Mouse (Mus musculus) hindbrain, postnatal 0 days (tissue): ENCODE data around the gene Mbd6. TPM values are rescaled to one million over a fixed set of nuclear protein-coding genes. Genes with fewer than 3 reads are reported as not detected.
A peak's percentile ranks its signal among the peaks of the same experiment; 100 is the strongest.

Experiments
- ATAC-seq: fragments of 200-750 bp; cut with Nextera tagmentation; 2 replicates; pipeline ENCODE4 v1.8.0; 2017; ENCODE audit warnings: mild to moderate bottlenecking, moderate TSS enrichment, moderate library complexity
- DNase-seq: peaks from one replicate; pipeline ENCODE4 v3.0.0-alpha.2; 2015; ENCODE audit warnings: low spot score
- H3K27ac ChIP-seq: fragments of 300-500 bp; sonication (generic); 2 replicates; pipeline ENCODE4 v1.5.1; 2014; ENCODE audit warnings: mild to moderate bottlenecking
- H3K27me3 ChIP-seq: fragments of 300-500 bp; sonication (generic); 2 replicates; pipeline ENCODE4 v1.6.1; 2014; ENCODE audit warnings: low read length, mixed read lengths; ENCODE audit not compliant: insufficient read depth
- H3K36me3 ChIP-seq: fragments of 300-500 bp; sonication (generic); 2 replicates; pipeline ENCODE4 v1.6.1; 2014; ENCODE audit warnings: low read length, mixed read lengths; ENCODE audit not compliant: insufficient read depth
- H3K4me1 ChIP-seq: fragments of 300-500 bp; sonication (generic); 2 replicates; pipeline ENCODE4 v1.6.1; 2014; ENCODE audit warnings: antibody characterized with exemption, low read length, mixed read lengths; ENCODE audit not compliant: insufficient read depth
- H3K4me2 ChIP-seq: fragments of 300-500 bp; sonication (generic); 2 replicates; pipeline ENCODE4 v1.6.1; 2014; ENCODE audit warnings: low read depth, mild to moderate bottlenecking, low read length, moderate library complexity, mixed read lengths
- H3K4me3 ChIP-seq: fragments of 300-500 bp; sonication (generic); 2 replicates; pipeline ENCODE4 v1.5.1; 2014; ENCODE audit warnings: low read length
- H3K9ac ChIP-seq: fragments of 300-500 bp; sonication (generic); replicated peaks from 2 replicates; pipeline ENCODE4 v1.6.1; 2014; ENCODE audit warnings: mild to moderate bottlenecking, low read length, moderate library complexity, mixed read lengths
- H3K9me3 ChIP-seq: fragments of 300-500 bp; sonication (generic); 2 replicates; pipeline ENCODE4 v1.6.1; 2016; ENCODE audit warnings: low read length, mixed read lengths
- CTCF ChIP-seq: IDR thresholded peaks from 2 replicates; pipeline ENCODE4 v1.5.1; 2016; ENCODE audit warnings: antibody characterized with exemption, control low read depth, low read depth
- WGBS: fragments of 180-500 bp; shearing (Covaris S2); extraction: QIAGEN DNeasy Blood & Tissue Kit; methylation state at CpG from one replicate; pipeline ENCODE4 v1.1.7; 2014; 5-methylcytosine and 5-hydroxymethylcytosine counted together
- polyA plus RNA-seq: library from polyadenylated mRNA; unstranded; fragments of >200 nt; fragmentation: Nextera tagmentation; extraction: Ambion mirVana; gene quantifications from 2 replicates; pipeline ENCODE4 v1.2.1, GENCODE M21; 2015
- total RNA-seq: library from RNA; depleted of rRNA; stranded (reverse); fragments of >200 nt; gene quantifications from 2 replicates; pipeline ENCODE4 v1.2.3, GENCODE M21; 2014

The Mbd6 gene
- total and polyA plus RNA-seq, 2 experiments from 2014 or later = 8.1 to 11.5 TPM

DNA sequence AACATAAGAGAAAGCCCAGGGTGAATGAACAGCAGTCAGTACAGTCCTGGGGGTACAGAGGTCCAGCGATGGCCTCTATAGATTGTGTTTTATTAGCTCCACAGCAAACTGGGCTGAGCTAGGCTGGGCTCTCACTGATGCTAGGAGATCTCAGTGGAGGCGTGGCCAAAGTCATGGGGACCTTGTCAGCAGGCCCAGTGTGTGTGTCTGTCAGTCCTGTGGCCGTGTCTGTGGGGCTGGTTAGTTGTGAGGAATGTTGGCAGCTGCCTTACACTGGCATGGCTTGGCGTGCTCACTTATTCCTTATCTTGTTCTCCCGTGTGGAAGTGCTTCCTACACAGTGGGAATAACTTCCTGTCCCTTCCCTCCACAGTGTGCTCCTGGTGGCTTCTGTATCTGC is 20.4 kb downstream of the Mbd6 start:
- no peak overlapping the region for H3K4me2 ChIP-seq
- 68% methylated on average over 5 of the region's 5 CpGs for WGBS
- DNase-seq (no peak), ATAC-seq (no peak)
- H3K9ac ChIP-seq = 0 out of 2 replicates have a peak overlapping the region, but pooled peaks have one; percentile 30
- peaks cover 16% of the 10 kb centered on the region; the same call in 1 of the 2 replicates for H3K4me1 ChIP-seq
- peaks cover 30% of the 10 kb centered on the region; the same call in 1 of the 2 replicates for H3K36me3 ChIP-seq
- 0 out of 2 replicates have a peak overlapping the region, but pooled peaks have one; percentile 32 for H3K27ac ChIP-seq
- TF ChIP-seq CTCF = no peak
- H3K27me3 ChIP-seq = no peaks in the 10 kb centered on the region
- H3K9me3 ChIP-seq = no peaks in the 10 kb centered on the region
- no peak overlapping the region for H3K4me3 ChIP-seq

DNA sequence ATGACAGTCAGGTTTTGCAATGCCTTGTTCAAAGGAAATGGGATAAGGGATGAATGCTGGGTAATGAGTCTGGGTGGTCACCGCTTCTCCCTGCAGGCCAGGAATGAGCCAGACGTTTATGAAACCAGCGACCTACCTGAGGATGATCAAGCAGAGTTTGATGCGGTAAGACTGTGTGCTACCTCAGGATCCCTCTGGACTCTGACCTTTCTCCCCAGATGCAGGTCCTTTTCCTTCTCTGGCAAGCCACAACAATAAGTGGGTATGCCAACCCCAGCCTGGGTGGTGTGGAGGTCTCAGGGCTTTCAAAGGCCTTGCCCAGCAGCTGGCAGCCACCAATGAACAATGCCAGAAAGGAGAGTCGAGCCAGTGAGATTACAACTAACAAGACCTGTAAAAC is 21.5 kb downstream of the Mbd6 start:
- Histone ChIP-seq H3K27me3 (no peaks in the 10 kb centered on the region), H3K4me1 (peaks cover 16% of the 10 kb centered on the region; the same call in 1 of the 2 replicates), H3K36me3 (peaks cover 21% of the 10 kb centered on the region; the same call in 1 of the 2 replicates), H3K4me3 (peak overlapping the region; percentile 73), H3K9ac (peak overlapping the region; percentile 100), H3K4me2 (peak overlapping the region; percentile 94), H3K9me3 (no peaks in the 10 kb centered on the region), H3K27ac (peak overlapping the region; percentile 94; the same call in 1 of the 2 replicates)
- DNase-seq (no peak), ATAC-seq (no peak)
- WGBS = 69% methylated on average over 5 of the region's 5 CpGs
- no peak for TF ChIP-seq CTCF

DNA sequence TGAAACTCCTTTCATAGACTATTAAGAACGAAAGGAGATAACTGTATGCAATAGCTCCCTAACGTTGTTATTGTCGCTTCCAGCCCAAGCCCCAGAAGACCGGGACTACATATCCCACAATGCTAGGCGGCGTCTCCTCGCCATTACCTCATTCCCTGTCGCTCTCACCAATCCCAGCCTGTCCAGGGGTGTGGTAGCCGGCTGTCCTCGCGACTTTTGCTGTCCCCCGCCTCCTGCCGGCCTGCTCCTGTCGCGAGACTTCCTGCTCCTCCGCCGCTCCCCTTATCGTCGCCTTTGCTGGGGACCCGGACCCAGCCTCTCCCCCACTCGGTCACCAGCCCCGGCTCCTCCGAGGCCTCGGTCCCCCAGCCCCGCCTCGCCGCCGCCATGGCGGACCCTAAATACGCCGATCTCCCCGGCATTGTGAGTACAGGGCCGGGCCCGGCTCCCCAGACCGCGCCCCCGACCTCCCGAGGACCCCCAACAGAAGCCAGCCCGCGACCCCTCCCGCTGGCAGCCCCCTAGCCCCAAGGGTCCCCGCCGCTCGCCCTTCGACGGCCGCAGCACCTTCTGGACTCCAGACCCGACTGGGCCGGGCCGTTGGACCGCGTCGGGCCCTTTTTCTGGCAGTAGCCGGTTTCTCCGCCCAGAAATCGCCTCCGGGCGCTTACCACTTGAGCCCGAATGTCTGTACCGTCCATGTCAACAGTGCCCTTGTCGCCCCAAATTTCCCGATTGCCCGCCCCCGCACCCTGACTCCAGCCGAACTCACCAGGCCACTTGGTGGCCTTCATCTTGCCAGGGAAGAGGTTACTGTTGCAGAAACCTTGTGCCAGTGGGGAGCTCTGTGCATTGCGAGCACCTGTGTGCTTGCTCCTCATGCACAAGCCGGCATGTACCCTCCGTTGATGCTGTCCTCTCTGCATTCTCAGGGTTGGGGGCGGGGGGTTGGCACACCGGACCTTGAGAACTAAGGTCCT is 22.4 kb downstream of the Mbd6 start, which contains the start of gene Dctn2:
Dctn2 (plus strand) TSS at position 257 of the 980 bp plus-strand sequence.
- DNase-seq = peak; percentile 96
- Histone ChIP-seq H3K4me2 (peak within 1 kb of the TSS; percentile 94), H3K27ac (peak within 1 kb of the TSS; percentile 94), H3K9ac (peak within 1 kb of the TSS; percentile 100), H3K4me1 (peaks cover 21% of the 10 kb centered on the region; the same call in 1 of the 2 replicates), H3K27me3 (no peaks in the 10 kb centered on the region), H3K9me3 (no peaks in the 10 kb centered on the region), H3K4me3 (peak within 1 kb of the TSS; percentile 73), H3K36me3 (peaks cover 17% of the 10 kb centered on the region; the same call in 1 of the 2 replicates)
- ATAC-seq = peak; percentile 97
- TF ChIP-seq CTCF = peak; percentile 37
- WGBS = under 1% methylated on average over 65 of the region's 70 CpGs

DNA sequence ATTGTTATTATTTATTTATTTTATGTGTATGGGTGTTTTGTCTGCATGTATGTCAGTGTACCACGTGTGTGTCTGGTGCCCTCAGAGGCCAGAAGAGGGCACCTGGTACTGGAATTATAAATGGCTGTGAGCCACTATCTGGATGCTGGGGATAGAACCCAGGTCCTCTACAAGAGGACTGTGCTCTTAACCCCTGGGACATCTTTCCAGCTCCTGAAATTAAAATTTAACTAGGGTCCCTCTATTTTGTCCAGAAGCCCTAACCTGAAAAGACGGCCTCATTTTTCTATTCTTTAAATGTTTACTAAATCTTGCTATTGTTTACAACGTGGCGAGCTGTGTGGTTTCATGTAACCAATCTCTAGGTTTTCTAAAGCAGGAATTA is 23.1 kb downstream of the Mbd6 start:
- H3K36me3 ChIP-seq = peaks cover 12% of the 10 kb centered on the region; the same call in 1 of the 2 replicates
- no peaks in the 10 kb centered on the region for H3K9me3 ChIP-seq
- peak overlapping the region; percentile 100; the same call in 1 of the 2 replicates for H3K9ac ChIP-seq
- H3K4me1 ChIP-seq = peaks cover 21% of the 10 kb centered on the region; the same call in 1 of the 2 replicates
- H3K4me3 ChIP-seq = peak overlapping the region; percentile 73
- WGBS = 30% methylated on average over 4 of the region's 4 CpGs
- no peaks in the 10 kb centered on the region for H3K27me3 ChIP-seq
- 0 out of 2 replicates have a peak, but pooled peaks have one; percentile 22 for ATAC-seq
- TF ChIP-seq CTCF = peak; percentile 17; the same call in 1 of the 2 replicates
- peak; percentile 31 for DNase-seq
- peak overlapping the region; percentile 94 for H3K4me2 ChIP-seq
- peak overlapping the region; percentile 94 for H3K27ac ChIP-seq

DNA sequence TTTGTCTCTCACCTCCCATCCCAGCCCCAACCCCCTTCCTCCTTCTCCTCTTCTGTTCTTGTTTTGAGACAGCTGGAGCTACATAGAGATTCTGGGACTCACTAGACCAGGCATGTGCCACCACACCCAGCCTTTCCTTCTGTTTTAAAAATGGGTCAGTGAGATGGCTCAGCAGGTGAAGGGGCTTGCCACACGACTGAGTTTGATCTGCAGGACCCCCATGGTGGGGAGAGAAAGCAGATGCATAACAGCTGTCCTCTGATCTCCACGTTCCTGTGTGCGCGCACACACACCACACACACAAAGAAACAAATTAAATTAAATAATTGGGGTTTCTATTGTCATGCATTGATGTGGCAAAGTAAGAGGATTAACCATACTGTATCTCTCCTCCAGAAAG is 23.8 kb downstream of the Mbd6 start:
- 67% methylated on average over 4 of the region's 4 CpGs for WGBS
- no peak for TF ChIP-seq CTCF
- Histone ChIP-seq H3K27me3 (no peaks in the 10 kb centered on the region), H3K27ac (no peak overlapping the region), H3K9ac (no peak overlapping the region), H3K4me1 (peaks cover 21% of the 10 kb centered on the region; the same call in 1 of the 2 replicates), H3K36me3 (peaks cover 9% of the 10 kb centered on the region; the same call in 1 of the 2 replicates), H3K9me3 (no peaks in the 10 kb centered on the region), H3K4me3 (no peak overlapping the region), H3K4me2 (no peak overlapping the region)
- DNase-seq (no peak), ATAC-seq (no peak)

DNA sequence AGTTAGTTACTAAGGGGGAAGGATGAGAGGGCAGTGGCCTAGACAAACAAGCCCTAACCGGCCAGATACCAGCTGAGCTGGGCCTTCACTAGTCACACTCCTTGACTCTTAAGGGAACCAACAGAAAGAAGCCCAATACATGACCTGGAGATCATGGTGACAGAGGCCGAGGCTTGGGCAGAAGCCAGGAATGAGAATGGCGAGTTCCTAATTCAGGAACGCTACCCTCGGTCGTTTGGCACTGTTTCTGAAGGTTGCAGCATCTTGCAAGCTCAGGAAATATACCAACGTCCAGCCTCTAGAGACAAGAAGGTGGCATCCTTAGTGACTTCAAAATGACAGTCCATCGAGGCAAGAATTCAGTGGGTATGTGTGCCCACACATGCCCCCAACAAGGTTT is 24.5 kb downstream of the Mbd6 start:
- H3K27ac ChIP-seq = no peak overlapping the region
- H3K9ac ChIP-seq = no peak overlapping the region
- ATAC-seq = no peak
- no peak for DNase-seq
- no peak for TF ChIP-seq CTCF
- peaks cover 23% of the 10 kb centered on the region; the same call in 1 of the 2 replicates for H3K4me1 ChIP-seq
- H3K9me3 ChIP-seq = no peaks in the 10 kb centered on the region
- no peak overlapping the region for H3K4me2 ChIP-seq
- no peaks in the 10 kb centered on the region for H3K27me3 ChIP-seq
- WGBS = 74% methylated on average over 8 of the region's 8 CpGs
- no peak overlapping the region for H3K4me3 ChIP-seq
- peaks cover 9% of the 10 kb centered on the region; the same call in 1 of the 2 replicates for H3K36me3 ChIP-seq
